Mouse (Mus musculus): Measurements from ENCODE around the gene Olfr374. TPM values are rescaled to one million over a fixed set of nuclear protein-coding genes. Genes with fewer than 3 reads are reported as not detected.

Gene Olfr374
- total and polyA plus RNA-seq, 3 experiments = not detected

DNA sequence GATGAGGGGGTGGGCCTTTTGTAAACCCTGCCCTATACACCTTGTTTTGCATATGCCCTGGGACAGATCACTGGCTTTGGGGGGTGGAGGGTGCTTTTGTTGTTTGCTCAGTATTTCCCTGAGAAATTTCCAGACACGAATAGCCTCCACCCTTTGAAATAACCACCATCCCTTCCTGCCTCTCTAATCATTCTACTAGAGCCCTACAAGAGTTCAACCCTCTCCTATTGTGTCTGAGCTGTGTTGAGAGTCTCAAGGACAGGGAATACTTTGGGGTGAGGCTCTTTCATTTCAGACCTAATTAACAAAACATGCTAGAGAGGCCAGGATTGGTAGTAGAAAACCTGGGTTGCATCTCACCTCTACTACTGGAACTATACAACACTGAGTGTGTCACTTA is 42.2 kb downstream of the Olfr374 start:
- DNase-seq = no peak
- H3K27ac ChIP-seq = no peak overlapping the region
- no peaks in the 10 kb centered on the region for H3K27me3 ChIP-seq (ENCODE audit: control insufficient read depth, insufficient read depth, low read length)
- H3K4me3 ChIP-seq = no peak overlapping the region
- TF ChIP-seq POLR2A (IDR thresholded peaks at IDR 0.05; ENCODE audit: insufficient read depth, low read depth, low read length) (no peak), CTCF (IDR thresholded peaks at IDR 0.05) (no peak), EP300 (IDR thresholded peaks at IDR 0.05; ENCODE audit: insufficient read depth, low read depth, low read length) (no peak)
- H3K9ac ChIP-seq (ENCODE audit: low read depth, low read length) = no peak overlapping the region
- intact Hi-C loops (cut with DNase I) = no loop called here
- H3K79me2 ChIP-seq (replicated peaks; ENCODE audit: control insufficient read depth, insufficient read depth, low read length) = no peaks in the 10 kb centered on the region
- H3K4me1 ChIP-seq (ENCODE audit: control insufficient read depth, insufficient read depth, low read length) = peaks cover 18% of the 10 kb centered on the region
- H3K36me3 ChIP-seq (ENCODE audit: control insufficient read depth, insufficient read depth, low read length) = peaks cover 58% of the 10 kb centered on the region
- WGBS = 44% methylated on average over 1 of the region's 1 CpGs

GRCm38 (mm10) chr8:72151418-72152078 is 44.7 kb downstream of the Olfr374 start:
- DNase-seq = no peak
- Histone ChIP-seq H3K4me1 (ENCODE audit: control insufficient read depth, insufficient read depth, low read length) (peaks cover 7% of the 10 kb centered on the region), H3K79me2 (replicated peaks; ENCODE audit: control insufficient read depth, insufficient read depth, low read length) (no peaks in the 10 kb centered on the region), H3K9ac (ENCODE audit: low read depth, low read length) (no peak overlapping the region), H3K4me3 (no peak overlapping the region), H3K36me3 (ENCODE audit: control insufficient read depth, insufficient read depth, low read length) (peaks cover 50% of the 10 kb centered on the region), H3K27me3 (ENCODE audit: control insufficient read depth, insufficient read depth, low read length) (no peaks in the 10 kb centered on the region), H3K27ac (no peak overlapping the region)
- intact Hi-C loops (cut with DNase I) = no loop called here
- TF ChIP-seq POLR2A (IDR thresholded peaks at IDR 0.05; ENCODE audit: insufficient read depth, low read depth, low read length) (no peak), CTCF (IDR thresholded peaks at IDR 0.05) (no peak), EP300 (IDR thresholded peaks at IDR 0.05; ENCODE audit: insufficient read depth, low read depth, low read length) (no peak)
- WGBS = 67% methylated on average over 3 of the region's 3 CpGs

GRCm38 (mm10) chr8:72153382-72153781 is 46.5 kb downstream of the Olfr374 start:
- no peaks in the 10 kb centered on the region for H3K79me2 ChIP-seq (replicated peaks; ENCODE audit: control insufficient read depth, insufficient read depth, low read length)
- peaks cover 34% of the 10 kb centered on the region for H3K36me3 ChIP-seq (ENCODE audit: control insufficient read depth, insufficient read depth, low read length)
- no peak overlapping the region for H3K9ac ChIP-seq (ENCODE audit: low read depth, low read length)
- H3K27ac ChIP-seq = peak overlapping the region; percentile 29
- no peak for DNase-seq
- TF ChIP-seq POLR2A (IDR thresholded peaks at IDR 0.05; ENCODE audit: insufficient read depth, low read depth, low read length) (no peak), EP300 (IDR thresholded peaks at IDR 0.05; ENCODE audit: insufficient read depth, low read depth, low read length) (no peak), CTCF (IDR thresholded peaks at IDR 0.05) (no peak)
- intact Hi-C loops (cut with DNase I) = no loop called here
- no peaks in the 10 kb centered on the region for H3K27me3 ChIP-seq (ENCODE audit: control insufficient read depth, insufficient read depth, low read length)
- H3K4me1 ChIP-seq (ENCODE audit: control insufficient read depth, insufficient read depth, low read length) = peaks cover 4% of the 10 kb centered on the region
- H3K4me3 ChIP-seq = no peak overlapping the region

DNA sequence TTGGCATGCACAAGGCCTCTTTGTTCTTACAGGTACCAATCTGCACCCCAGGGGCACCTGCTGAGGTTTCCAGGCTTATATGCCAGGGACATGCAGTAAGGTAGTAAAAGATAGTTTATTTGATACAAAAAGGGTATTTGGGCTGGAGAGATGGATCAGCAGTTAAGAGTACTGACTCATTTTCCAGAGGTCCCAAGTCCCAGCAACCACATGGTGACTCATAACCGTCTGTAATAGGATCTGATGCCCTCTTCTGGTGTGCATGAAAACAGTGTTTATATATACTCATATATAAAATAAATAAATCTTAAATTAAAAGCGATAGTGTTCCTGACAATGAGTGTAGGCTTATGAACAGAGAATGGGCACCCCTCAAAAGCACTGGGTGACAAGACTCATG is 51.3 kb downstream of the Olfr374 start:
- intact Hi-C loops (cut with DNase I) = no loop called here
- WGBS = 88% methylated on average over 2 of the region's 2 CpGs
- Histone ChIP-seq H3K9ac (ENCODE audit: low read depth, low read length) (no peak overlapping the region), H3K79me2 (replicated peaks; ENCODE audit: control insufficient read depth, insufficient read depth, low read length) (peaks cover 8% of the 10 kb centered on the region), H3K27me3 (ENCODE audit: control insufficient read depth, insufficient read depth, low read length) (no peaks in the 10 kb centered on the region), H3K4me3 (no peak overlapping the region), H3K27ac (no peak overlapping the region), H3K36me3 (ENCODE audit: control insufficient read depth, insufficient read depth, low read length) (peaks cover 14% of the 10 kb centered on the region), H3K4me1 (ENCODE audit: control insufficient read depth, insufficient read depth, low read length) (peaks cover 13% of the 10 kb centered on the region)
- no peak for DNase-seq
- TF ChIP-seq EP300 (IDR thresholded peaks at IDR 0.05; ENCODE audit: insufficient read depth, low read depth, low read length) (no peak), POLR2A (IDR thresholded peaks at IDR 0.05; ENCODE audit: insufficient read depth, low read depth, low read length) (no peak), CTCF (IDR thresholded peaks at IDR 0.05) (no peak)

GRCm38 (mm10) chr8:72158726-72159125 is 51.9 kb downstream of the Olfr374 start:
- H3K27ac ChIP-seq = no peak overlapping the region
- TF ChIP-seq POLR2A (IDR thresholded peaks at IDR 0.05; ENCODE audit: insufficient read depth, low read depth, low read length) (no peak), EP300 (IDR thresholded peaks at IDR 0.05; ENCODE audit: insufficient read depth, low read depth, low read length) (no peak), CTCF (IDR thresholded peaks at IDR 0.05) (no peak)
- H3K79me2 ChIP-seq (replicated peaks; ENCODE audit: control insufficient read depth, insufficient read depth, low read length) = peaks cover 8% of the 10 kb centered on the region
- WGBS = 57% methylated on average over 3 of the region's 3 CpGs
- peaks cover 7% of the 10 kb centered on the region for H3K36me3 ChIP-seq (ENCODE audit: control insufficient read depth, insufficient read depth, low read length)
- H3K27me3 ChIP-seq (ENCODE audit: control insufficient read depth, insufficient read depth, low read length) = no peaks in the 10 kb centered on the region
- H3K4me3 ChIP-seq = no peak overlapping the region
- H3K4me1 ChIP-seq (ENCODE audit: control insufficient read depth, insufficient read depth, low read length) = peaks cover 13% of the 10 kb centered on the region
- DNase-seq = no peak
- H3K9ac ChIP-seq (ENCODE audit: low read depth, low read length) = no peak overlapping the region
- intact Hi-C loops (cut with DNase I) = no loop called here

DNA sequence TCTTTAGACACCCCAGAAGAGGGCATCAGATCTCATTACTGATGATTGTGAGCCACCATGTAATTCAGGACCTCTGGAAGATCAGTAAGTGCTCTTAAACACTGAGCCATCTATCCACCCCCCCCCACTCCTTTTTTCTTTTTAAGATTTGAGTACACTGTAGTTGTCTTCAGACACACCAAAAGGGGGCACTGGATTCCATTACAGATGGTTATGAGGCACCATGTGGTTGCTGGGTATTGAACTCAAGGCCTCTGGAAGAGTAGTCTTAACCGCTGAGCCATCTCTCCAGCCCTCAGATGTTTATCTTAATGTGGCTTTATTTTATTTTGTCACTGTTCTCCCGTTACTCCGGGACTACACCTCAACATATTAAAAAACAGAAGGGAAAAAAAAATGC is 53.2 kb downstream of the Olfr374 start:
- Histone ChIP-seq H3K36me3 (ENCODE audit: control insufficient read depth, insufficient read depth, low read length) (peaks cover 5% of the 10 kb centered on the region; the same call in 1 of the 2 replicates), H3K27me3 (ENCODE audit: control insufficient read depth, insufficient read depth, low read length) (no peaks in the 10 kb centered on the region), H3K79me2 (replicated peaks; ENCODE audit: control insufficient read depth, insufficient read depth, low read length) (peaks cover 8% of the 10 kb centered on the region), H3K9ac (ENCODE audit: low read depth, low read length) (no peak overlapping the region), H3K4me1 (ENCODE audit: control insufficient read depth, insufficient read depth, low read length) (peaks cover 13% of the 10 kb centered on the region), H3K4me3 (peak overlapping the region; percentile 55), H3K27ac (peak overlapping the region; percentile 70)
- TF ChIP-seq EP300 (IDR thresholded peaks at IDR 0.05; ENCODE audit: insufficient read depth, low read depth, low read length) (no peak), POLR2A (IDR thresholded peaks at IDR 0.05; ENCODE audit: insufficient read depth, low read depth, low read length) (no peak), CTCF (IDR thresholded peaks at IDR 0.05) (no peak)
- no peak for DNase-seq
- 62% methylated on average over 3 of the region's 3 CpGs for WGBS
- intact Hi-C loops (cut with DNase I) = loop anchor here (1.0 kb wide), 1 partner anchor 25 kb away; no protein-coding TSS in a partner anchor
